Mouse (Mus musculus) CD4-positive helper T cell, adult 2 months (primary cell): Measurements from ENCODE around the gene Prr7.

ENCODE experiments used
- DNase-seq: peaks from one replicate; pipeline ENCODE4 v3.0.0-alpha.2; 2012; ENCODE audit warnings: low read depth, missing footprints, low spot score

The Prr7 gene

GRCm38 (mm10) chr13:55448131-55448530 lies 15.9 kb upstream of the Prr7 start:
- DNase-seq, result peak; percentile 36

- peak; percentile 43 for DNase-seq
Measured at GRCm38 (mm10) chr13:55449205-55449604, 14.9 kb upstream of the Prr7 start.

GRCm38 (mm10) chr13:55449679-55450441 lies 14.2 kb upstream of the Prr7 start:
- DNase-seq, result peak; percentile 73

GRCm38 (mm10) chr13:55450511-55450980 lies 13.5 kb upstream of the Prr7 start:
- DNase-seq, result no peak

- DNase-seq, result no peak
Measured at GRCm38 (mm10) chr13:55451296-55451695, 12.8 kb upstream of the Prr7 start.

- no peak for DNase-seq
Measured at GRCm38 (mm10) chr13:55451785-55452549, 12.1 kb upstream of the Prr7 start.

GRCm38 (mm10) chr13:55462965-55463364 lies 1.1 kb upstream of the Prr7 start:
- no peak for DNase-seq

- DNase-seq, result no peak
Measured at GRCm38 (mm10) chr13:55463399-55464026, 554 bp upstream of the Prr7 start.

GRCm38 (mm10) chr13:55465184-55465583 lies 1.1 kb downstream of the Prr7 start:
- DNase-seq, result no peak

- no peak for DNase-seq
Measured at GRCm38 (mm10) chr13:55465830-55466440, 1.9 kb downstream of the Prr7 start.

GRCm38 (mm10) chr13:55468851-55469560 lies 4.9 kb downstream of the Prr7 start:
- DNase-seq, result no peak

GRCm38 (mm10) chr13:55470372-55470771 lies 6.3 kb downstream of the Prr7 start:
- DNase-seq, result no peak

GRCm38 (mm10) chr13:55471156-55471818 lies 7.2 kb downstream of the Prr7 start:
- DNase-seq, result peak; percentile 93

- DNase-seq, result no peak
Measured at GRCm38 (mm10) chr13:55471819-55472131, 7.7 kb downstream of the Prr7 start.

GRCm38 (mm10) chr13:55472132-55473022 lies 8.3 kb downstream of the Prr7 start:
- DNase-seq, result peak; percentile 79

GRCm38 (mm10) chr13:55473076-55473831 lies 9.2 kb downstream of the Prr7 start:
- DNase-seq, result peak; percentile 51

GRCm38 (mm10) chr13:55473961-55474360 lies 9.9 kb downstream of the Prr7 start:
- DNase-seq, result no peak

GRCm38 (mm10) chr13:55474621-55475069 lies 10.6 kb downstream of the Prr7 start:
- peak; percentile 31 for DNase-seq

GRCm38 (mm10) chr13:55475750-55476149 lies 11.7 kb downstream of the Prr7 start:
- no peak for DNase-seq
